Mouse (Mus musculus): ENCODE measurements at regions not wholly inside any gene's neighbourhood (a gene's known extent, or its start where the extent isn't known, plus 50 kb on each side); places are given as distances from the start of the nearest gene placed in this dataset.

- TF ChIP-seq EP300 (IDR thresholded peaks at IDR 0.05) (no peak), CTCF (IDR thresholded peaks at IDR 0.05) (no peak)
Observed at GRCm38 (mm10) chr2:83130709-83131108, 187.3 kb downstream of the Fsip2 start.

Data from lung, postnatal 0 days (tissue).